Mouse (Mus musculus) bone marrow macrophage, adult 2 months (primary cell): ENCODE data around the gene Usp10.

Source experiments
- CTCF ChIP-seq: IDR thresholded peaks from 2 replicates; pipeline ENCODE4 v1.5.1; 2012; ENCODE audit warnings: low read depth, mild to moderate bottlenecking, low read length, moderate library complexity
- POLR2A ChIP-seq: IDR thresholded peaks from 2 replicates; pipeline ENCODE4 v1.6.1; 2012; ENCODE audit warnings: mild to moderate bottlenecking, low read depth, low read length, borderline replicate concordance

GRCm38 (mm10) chr8:119885612-119886011 is 24.5 kb upstream of the Usp10 start:
- TF ChIP-seq POLR2A: no peak
- no peak for TF ChIP-seq CTCF
